Mouse (Mus musculus) stomach, embryonic 16.5 days (tissue): ENCODE data around the gene Clec2d. TPM values are rescaled to one million over a fixed set of nuclear protein-coding genes. Genes with fewer than 3 reads are reported as not detected.
"Not testable (repeated sequence)": the region's sequence is repeated elsewhere in the genome, so short reads cannot be mapped to it uniquely, and the experiment has no call there.

Source experiments
- ATAC-seq: fragments of 200-750 bp; cut with Nextera tagmentation; 2 replicates; pipeline ENCODE4 v1.8.0; 2017; ENCODE audit warnings: moderate number of reproducible peaks, moderate TSS enrichment; ENCODE audit not compliant: insufficient read depth, low FRiP score
- H3K27ac ChIP-seq: fragments of 300-500 bp; sonication (generic); 2 replicates; pipeline ENCODE4 v1.5.1; 2014; ENCODE audit warnings: low read length
- H3K27me3 ChIP-seq: fragments of 300-500 bp; sonication (generic); 2 replicates; pipeline ENCODE4 v1.6.1; 2014; ENCODE audit warnings: low read length, control low read depth, mixed read lengths; ENCODE audit not compliant: control insufficient read depth, insufficient read depth
- H3K36me3 ChIP-seq: fragments of 300-500 bp; sonication (generic); 2 replicates; pipeline ENCODE4 v1.6.1; 2014; ENCODE audit warnings: low read length; ENCODE audit not compliant: control insufficient read depth, insufficient read depth
- H3K4me1 ChIP-seq: fragments of 300-500 bp; sonication (generic); 2 replicates; pipeline ENCODE4 v1.6.1; 2014; ENCODE audit warnings: low read length, control low read depth, mixed read lengths; ENCODE audit not compliant: control insufficient read depth, insufficient read depth
- H3K4me2 ChIP-seq: fragments of 300-500 bp; sonication (generic); 2 replicates; pipeline ENCODE4 v1.6.1; 2014; ENCODE audit warnings: low read depth, low read length, mixed read lengths
- H3K4me3 ChIP-seq: fragments of 300-500 bp; sonication (generic); replicated peaks from 2 replicates; pipeline ENCODE4 v1.5.1; 2014; ENCODE audit warnings: mild to moderate bottlenecking, low read length
- H3K9ac ChIP-seq: fragments of 300-500 bp; sonication (generic); 2 replicates; pipeline ENCODE4 v1.6.1; 2014; ENCODE audit warnings: low read length
- H3K9me3 ChIP-seq: fragments of 300-500 bp; sonication (generic); replicated peaks from 2 replicates; pipeline ENCODE4 v1.6.1; 2016; ENCODE audit warnings: low read length, control low read depth; ENCODE audit not compliant: control insufficient read depth
- WGBS: fragments of 180-500 bp; shearing (Covaris S2); extraction: QIAGEN DNeasy Blood & Tissue Kit; methylation state at CpG from one replicate; pipeline ENCODE4 v1.1.7; 2014; 5-methylcytosine and 5-hydroxymethylcytosine counted together
- polyA plus RNA-seq: library from polyadenylated mRNA; unstranded; fragments of >200 nt; fragmentation: Nextera tagmentation; extraction: Ambion mirVana; gene quantifications from 2 replicates; pipeline ENCODE4 v1.2.1, GENCODE M21; 2015

The Clec2d gene
- polyA plus RNA-seq, 1 experiment from 2014 or later: 0.72 TPM

GRCm38 (mm10) chr6:129184001-129184400 lies 3.6 kb downstream of the Clec2d start:
- H3K27ac ChIP-seq, H3K4me1 ChIP-seq, H3K4me3 ChIP-seq, H3K27me3 ChIP-seq, H3K9ac ChIP-seq, H3K36me3 ChIP-seq, ATAC-seq, H3K9me3 ChIP-seq: not testable (repeated sequence)
- H3K4me2 ChIP-seq: 0 out of 2 replicates have a peak overlapping the region, but pooled peaks have one; percentile 2
- WGBS: 88% methylated on average over 4 of the region's 4 CpGs

- Histone ChIP-seq H3K4me3 (no peak overlapping the region), H3K27me3 (no peaks in the 10 kb centered on the region), H3K9me3 (no peaks in the 10 kb centered on the region), H3K36me3 (peaks cover 9% of the 10 kb centered on the region), H3K9ac (no peak overlapping the region), H3K4me1 (peaks cover 6% of the 10 kb centered on the region; the same call in 1 of the 2 replicates), H3K27ac (no peak overlapping the region), H3K4me2 (no peak overlapping the region)
- ATAC-seq: no peak
- WGBS: 72% methylated on average over 5 of the region's 5 CpGs
Measured at GRCm38 (mm10) chr6:129184788-129185187, 4.4 kb downstream of the Clec2d start.

GRCm38 (mm10) chr6:129186022-129186421 lies 5.6 kb downstream of the Clec2d start:
- no peak for ATAC-seq
- H3K9ac ChIP-seq: no peak overlapping the region
- no peak overlapping the region for H3K4me2 ChIP-seq
- 87% methylated on average over 4 of the region's 4 CpGs for WGBS
- H3K4me1 ChIP-seq: peaks cover 6% of the 10 kb centered on the region; the same call in 1 of the 2 replicates
- peaks cover 9% of the 10 kb centered on the region for H3K36me3 ChIP-seq
- no peak overlapping the region for H3K27ac ChIP-seq
- no peaks in the 10 kb centered on the region for H3K9me3 ChIP-seq
- H3K4me3 ChIP-seq: no peak overlapping the region
- H3K27me3 ChIP-seq: no peaks in the 10 kb centered on the region

- 89% methylated on average over 5 of the region's 5 CpGs for WGBS
- Histone ChIP-seq H3K9me3 (no peaks in the 10 kb centered on the region), H3K36me3 (peaks cover 9% of the 10 kb centered on the region), H3K27ac (no peak overlapping the region), H3K27me3 (no peaks in the 10 kb centered on the region), H3K4me1 (peaks cover 6% of the 10 kb centered on the region; the same call in 1 of the 2 replicates), H3K9ac (no peak overlapping the region), H3K4me2 (no peak overlapping the region), H3K4me3 (no peak overlapping the region)
- ATAC-seq: no peak
Measured at GRCm38 (mm10) chr6:129186457-129187199, 6.2 kb downstream of the Clec2d start.

GRCm38 (mm10) chr6:129187200-129187651 lies 6.8 kb downstream of the Clec2d start:
- no peak for ATAC-seq
- Histone ChIP-seq H3K27me3 (no peaks in the 10 kb centered on the region), H3K9me3 (no peaks in the 10 kb centered on the region), H3K36me3 (peaks cover 9% of the 10 kb centered on the region), H3K27ac (no peak overlapping the region), H3K9ac (no peak overlapping the region), H3K4me3 (no peak overlapping the region), H3K4me2 (no peak overlapping the region), H3K4me1 (peaks cover 6% of the 10 kb centered on the region; the same call in 1 of the 2 replicates)

- 91% methylated on average over 3 of the region's 3 CpGs for WGBS
- not testable (repeated sequence) for H3K4me2 ChIP-seq, H3K9me3 ChIP-seq, H3K4me1 ChIP-seq, ATAC-seq, H3K36me3 ChIP-seq, H3K27me3 ChIP-seq, H3K4me3 ChIP-seq, H3K9ac ChIP-seq, H3K27ac ChIP-seq
Measured at GRCm38 (mm10) chr6:129187816-129188215, 7.4 kb downstream of the Clec2d start.

GRCm38 (mm10) chr6:129193431-129193830 lies 13.0 kb downstream of the Clec2d start:
- H3K9me3 ChIP-seq: no peaks in the 10 kb centered on the region
- H3K36me3 ChIP-seq: no peaks in the 10 kb centered on the region
- no peak overlapping the region for H3K27ac ChIP-seq
- 89% methylated on average over 2 of the region's 2 CpGs for WGBS
- H3K4me2 ChIP-seq: no peak overlapping the region
- ATAC-seq: no peak
- H3K4me1 ChIP-seq: no peaks in the 10 kb centered on the region
- no peak overlapping the region for H3K4me3 ChIP-seq
- H3K27me3 ChIP-seq: no peaks in the 10 kb centered on the region
- no peak overlapping the region for H3K9ac ChIP-seq

- not testable (repeated sequence) for H3K36me3 ChIP-seq, ATAC-seq, H3K27me3 ChIP-seq, H3K4me1 ChIP-seq, H3K9ac ChIP-seq, H3K9me3 ChIP-seq, H3K4me2 ChIP-seq, H3K27ac ChIP-seq, H3K4me3 ChIP-seq
Measured at GRCm38 (mm10) chr6:129200066-129200465, 19.7 kb downstream of the Clec2d start.

GRCm38 (mm10) chr6:129202306-129202705 lies 21.9 kb downstream of the Clec2d start:
- no peak overlapping the region for H3K9ac ChIP-seq
- no peaks in the 10 kb centered on the region for H3K27me3 ChIP-seq
- 83% methylated on average over 1 of the region's 1 CpGs for WGBS
- no peak overlapping the region for H3K4me2 ChIP-seq
- H3K4me1 ChIP-seq: no peaks in the 10 kb centered on the region
- H3K9me3 ChIP-seq: no peaks in the 10 kb centered on the region
- no peak for ATAC-seq
- no peak overlapping the region for H3K27ac ChIP-seq
- H3K4me3 ChIP-seq: no peak overlapping the region
- no peaks in the 10 kb centered on the region for H3K36me3 ChIP-seq
